Mouse (Mus musculus) retina, adult 2 months (tissue): ENCODE data around the gene Eps8.
A peak's percentile ranks its signal among the peaks of the same experiment; 100 is the strongest.

Experiments
- DNase-seq: peaks from one replicate; pipeline ENCODE4 v3.0.0-alpha.2; 2012; ENCODE audit warnings: low read depth, low spot score

The Eps8 gene

DNA sequence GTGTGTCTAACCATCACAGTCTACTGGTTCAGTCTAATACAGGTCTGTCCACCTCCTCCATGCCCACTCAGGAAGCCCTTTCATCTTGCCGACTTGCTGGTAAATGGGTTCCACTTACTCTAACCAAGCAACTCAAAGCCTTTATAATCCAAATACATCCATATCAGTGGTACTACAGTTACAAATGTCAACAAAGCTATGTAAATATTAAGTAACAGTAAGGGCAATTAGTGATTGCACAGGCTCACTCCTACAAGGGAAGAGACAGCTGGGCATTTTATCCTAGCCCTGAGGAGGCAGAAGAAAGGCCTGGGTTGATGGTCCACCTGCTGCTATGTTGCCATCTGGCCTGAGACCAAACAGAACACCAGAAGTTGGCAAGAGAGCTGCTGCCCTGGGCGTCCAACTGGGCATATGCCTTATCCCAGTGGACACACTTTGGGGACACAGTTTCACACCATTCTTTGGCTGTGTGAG, 42.6 kb downstream of the Eps8 start:
- no peak for DNase-seq

DNA sequence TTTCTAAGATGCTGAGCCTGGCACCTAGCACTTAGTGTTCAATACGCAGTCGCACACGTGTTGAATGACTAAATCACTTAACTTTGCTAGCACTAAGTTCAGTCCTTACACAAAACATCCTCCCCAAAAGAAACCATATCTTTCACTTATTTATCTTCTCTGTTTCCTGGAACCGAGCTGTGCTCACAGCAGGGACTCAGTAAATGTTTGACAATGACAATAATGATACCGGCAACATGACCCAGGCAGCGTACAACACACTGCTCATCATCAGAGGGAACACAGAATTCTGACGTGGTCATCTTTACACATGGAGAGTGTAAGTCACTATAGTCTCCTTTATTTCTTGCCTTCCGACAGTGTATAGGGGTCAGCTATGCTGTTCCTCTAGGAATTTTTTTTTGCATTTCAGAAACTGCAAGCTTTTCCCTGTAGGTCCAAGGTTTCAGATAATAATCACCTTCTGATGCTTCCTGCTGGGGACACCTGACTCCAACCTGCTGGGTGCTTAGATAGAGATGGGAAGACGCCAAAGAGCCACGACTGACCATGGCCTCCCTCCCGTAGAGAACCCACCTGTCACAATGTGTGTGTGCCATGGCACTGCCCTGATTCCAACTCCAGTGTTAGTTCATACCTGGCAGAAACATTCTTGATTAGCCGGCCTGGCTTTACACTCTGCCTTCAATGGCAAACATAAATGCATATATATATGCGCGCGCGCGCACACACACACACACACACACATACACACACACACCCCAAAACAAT, 46.3 kb downstream of the Eps8 start:
- no peak for DNase-seq

DNA sequence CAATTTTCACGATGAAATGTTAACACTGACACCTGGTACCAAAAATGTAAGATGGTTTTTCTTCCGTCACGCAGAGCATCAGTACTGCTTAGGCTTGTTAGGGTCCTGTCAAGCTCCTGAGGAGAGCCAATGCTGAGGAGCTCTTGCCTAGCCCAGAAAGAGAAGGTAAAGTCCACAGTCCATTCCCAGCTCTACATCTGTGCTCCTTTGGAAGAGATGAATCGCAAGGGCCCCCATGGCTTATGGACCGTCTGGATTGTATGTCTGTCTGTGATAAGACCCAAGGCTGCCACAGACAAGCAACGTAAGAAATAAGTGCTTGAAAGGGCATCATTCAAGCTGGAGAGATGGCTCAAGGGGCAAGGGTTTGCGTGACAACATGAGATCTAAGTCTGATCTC, 48.1 kb downstream of the Eps8 start:
- DNase-seq: no peak

DNA sequence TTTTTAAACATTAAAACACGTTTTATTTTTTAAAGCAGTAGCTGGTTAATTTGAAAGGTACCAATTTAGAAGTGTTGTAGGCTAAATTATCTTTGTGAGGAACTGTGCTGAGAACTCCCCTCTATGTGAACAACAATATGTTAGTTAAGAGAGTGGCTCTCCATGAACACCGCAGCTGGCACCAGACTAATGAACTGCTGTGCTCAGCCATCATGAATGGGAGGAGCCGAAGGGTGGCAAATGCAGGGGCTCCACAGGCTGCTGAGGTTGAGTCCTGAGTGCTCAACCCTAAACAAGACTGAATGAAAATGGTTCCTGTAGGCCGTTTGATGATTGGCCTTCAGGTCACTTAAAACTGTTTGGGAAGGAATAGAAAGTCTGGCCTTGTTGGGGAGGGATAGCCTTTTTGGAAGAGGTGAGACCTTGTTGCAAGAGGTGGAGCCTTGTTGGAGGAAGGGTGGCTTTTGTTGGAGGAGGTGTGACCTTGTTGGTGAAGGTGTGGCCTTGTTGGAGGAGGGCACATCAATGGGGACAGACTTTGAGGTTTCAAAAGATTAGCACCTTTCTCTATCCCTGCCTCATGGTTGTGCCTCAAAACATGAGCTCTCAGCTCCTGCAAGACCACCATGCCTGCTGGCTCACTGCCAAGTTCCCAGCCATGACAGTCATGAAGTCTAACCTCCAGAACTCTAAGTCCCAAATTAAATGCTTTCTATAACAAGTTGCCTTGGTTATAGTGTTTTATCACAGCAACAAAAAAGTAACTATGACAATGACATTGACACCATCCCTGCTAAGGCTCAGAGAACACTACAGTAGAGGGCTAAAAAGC, 50.0 kb downstream of the Eps8 start:
- DNase-seq: no peak

DNA sequence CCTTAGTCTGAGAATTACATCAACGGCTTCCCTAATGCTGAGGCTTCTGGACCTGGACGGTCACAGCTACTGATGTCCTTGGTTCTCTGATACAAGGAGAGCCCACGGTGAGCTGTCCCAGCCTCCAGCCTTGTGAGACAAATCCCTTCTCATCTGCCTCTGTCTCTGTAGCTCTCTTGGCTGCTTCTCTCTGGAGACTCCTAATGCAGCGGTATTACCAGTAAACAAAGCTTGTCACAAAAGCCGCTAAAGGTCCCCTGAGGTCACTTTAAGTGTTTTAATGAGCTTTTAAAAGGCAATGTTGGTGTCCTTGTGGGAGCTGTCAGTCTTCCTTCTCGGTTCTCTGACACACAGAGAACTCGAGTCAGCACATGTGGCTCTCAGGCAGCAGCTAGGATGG, 56.4 kb downstream of the Eps8 start:
- DNase-seq: peak; percentile 43

DNA sequence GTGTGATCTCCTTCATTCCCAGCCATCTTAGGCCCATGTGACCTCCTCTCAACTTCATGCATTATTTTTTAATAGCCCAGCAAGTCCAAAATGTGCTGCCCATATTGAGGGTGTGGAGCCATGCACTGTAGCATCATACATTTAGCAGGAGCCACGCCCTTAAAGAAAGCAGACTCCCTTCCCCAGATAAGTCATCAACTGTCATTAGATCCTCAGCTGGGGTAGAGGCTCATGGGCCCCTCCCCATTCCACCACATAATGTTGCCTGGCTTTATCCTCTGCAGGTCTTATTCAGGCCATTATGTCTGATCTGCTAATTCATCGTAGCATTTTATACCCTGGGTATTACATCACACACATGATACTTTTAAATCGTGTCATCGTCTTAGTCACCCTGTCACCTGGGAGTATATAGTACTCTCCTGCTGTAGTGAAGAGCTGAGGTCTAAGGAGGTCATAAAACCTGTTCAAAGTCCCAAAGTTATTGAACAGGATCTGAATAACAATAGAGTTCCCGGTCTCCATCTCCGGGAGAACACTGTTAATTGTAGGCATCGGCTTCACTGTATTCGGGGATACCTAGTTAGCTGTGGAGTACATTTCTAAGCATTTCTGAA, 57.1 kb downstream of the Eps8 start:
- no peak for DNase-seq

DNA sequence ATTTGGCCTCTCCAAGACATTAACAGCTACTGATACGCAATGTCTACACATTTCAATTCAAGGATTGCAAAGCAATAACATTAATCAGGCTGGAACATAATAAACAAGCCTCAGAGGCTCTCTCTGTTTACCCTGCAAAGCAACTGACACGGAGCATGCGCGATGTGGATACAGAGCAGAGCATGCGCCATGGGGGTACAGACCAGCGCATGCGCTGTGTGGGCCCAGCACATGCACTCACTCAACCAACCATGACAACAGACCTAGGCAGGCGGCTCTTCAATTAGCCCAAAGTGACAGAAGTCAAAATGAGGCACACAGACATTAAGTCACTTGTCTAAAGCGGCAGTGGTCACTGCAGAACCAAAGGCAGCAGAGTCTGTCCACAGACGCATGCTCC, 62.1 kb downstream of the Eps8 start:
- DNase-seq: no peak

DNA sequence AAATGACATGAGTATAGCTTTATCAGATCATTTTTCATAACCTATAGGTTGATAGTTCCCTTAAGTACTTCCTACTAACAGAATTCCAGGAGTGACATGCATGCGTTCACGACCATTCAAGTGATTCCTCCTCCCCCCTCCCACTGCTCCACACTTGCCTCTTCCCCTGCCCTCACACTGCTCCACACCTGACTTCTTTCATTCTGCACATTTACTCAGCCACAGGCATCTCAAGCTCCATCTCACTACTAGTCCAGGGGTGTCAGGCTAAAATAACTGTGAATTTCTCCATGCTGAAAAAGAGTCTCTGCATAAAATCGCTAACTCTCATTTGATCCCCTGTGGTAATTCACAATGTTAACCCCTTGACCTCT, 65.4 kb downstream of the Eps8 start:
- no peak for DNase-seq

DNA sequence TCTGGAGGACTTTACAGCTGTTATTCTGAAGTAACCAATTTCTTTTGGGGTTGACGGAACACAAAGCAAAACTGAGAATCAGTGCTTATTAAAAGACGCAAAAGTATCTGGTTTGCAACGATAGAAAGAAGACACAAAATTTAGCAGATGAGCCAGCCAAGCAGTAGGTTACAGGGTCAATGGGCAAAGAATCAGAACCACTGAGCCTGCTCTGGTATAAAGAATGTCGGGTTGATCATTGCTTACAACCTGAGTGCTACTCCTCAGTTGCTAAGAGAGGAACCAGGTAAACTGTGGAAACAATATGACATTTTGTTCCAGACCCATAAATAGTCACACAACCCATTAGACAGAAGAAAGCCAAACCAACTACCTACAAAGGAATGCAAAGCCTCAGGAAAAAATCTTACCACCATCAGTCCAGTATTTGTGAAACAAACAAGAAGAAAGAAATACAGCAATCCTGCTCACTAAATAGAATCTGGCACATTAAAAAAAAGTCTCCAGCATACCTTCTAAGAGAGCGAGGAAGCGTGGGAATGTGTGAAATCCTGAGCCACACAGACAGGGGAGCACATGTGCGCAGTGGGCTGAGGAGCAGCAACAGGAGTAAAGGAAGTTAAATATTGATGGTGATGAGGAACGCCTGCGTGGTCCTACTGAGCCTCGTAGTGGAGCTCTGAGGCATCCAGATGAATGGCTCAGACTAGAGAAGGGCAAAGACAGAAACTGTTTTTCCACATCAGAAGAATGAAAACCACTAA, 66.0 kb downstream of the Eps8 start:
- no peak for DNase-seq

DNA sequence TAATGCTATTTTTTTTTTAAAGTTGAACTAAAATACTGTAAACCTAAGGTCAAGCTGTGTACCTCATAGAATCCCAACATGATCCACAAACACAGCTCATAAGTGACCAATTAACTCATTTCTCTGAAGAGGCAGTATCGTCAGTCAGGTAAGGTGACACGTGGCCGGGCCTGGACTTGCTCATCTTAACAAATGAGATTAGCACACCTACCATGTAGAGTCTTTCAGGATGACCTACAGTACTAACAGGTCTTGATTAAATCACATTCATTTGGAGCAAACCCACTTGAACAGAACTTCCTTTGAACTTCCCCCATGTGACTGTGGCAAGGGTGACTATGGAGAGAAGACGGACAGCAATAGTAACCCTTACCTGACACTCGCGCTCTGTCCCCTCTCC, 66.8 kb downstream of the Eps8 start:
- DNase-seq: no peak

DNA sequence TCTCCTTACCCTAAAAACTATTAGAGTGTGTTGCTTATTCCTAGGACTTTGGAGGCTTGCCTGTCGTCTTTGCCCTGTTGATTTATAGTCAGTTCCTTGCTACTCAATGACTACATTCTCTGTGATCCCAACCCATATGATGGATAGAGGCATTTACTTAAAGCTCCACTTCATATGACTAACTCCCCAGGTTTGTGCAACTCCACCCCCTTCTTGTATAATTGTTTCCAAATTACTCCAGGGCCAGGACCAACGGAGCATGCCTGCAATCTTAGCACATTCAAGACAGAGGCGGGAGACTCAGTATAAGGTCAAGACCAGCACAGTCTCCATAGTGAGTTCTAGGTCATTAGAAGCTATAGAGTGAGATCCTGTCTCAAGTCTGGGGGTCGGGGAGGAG, 69.4 kb downstream of the Eps8 start:
- no peak for DNase-seq

DNA sequence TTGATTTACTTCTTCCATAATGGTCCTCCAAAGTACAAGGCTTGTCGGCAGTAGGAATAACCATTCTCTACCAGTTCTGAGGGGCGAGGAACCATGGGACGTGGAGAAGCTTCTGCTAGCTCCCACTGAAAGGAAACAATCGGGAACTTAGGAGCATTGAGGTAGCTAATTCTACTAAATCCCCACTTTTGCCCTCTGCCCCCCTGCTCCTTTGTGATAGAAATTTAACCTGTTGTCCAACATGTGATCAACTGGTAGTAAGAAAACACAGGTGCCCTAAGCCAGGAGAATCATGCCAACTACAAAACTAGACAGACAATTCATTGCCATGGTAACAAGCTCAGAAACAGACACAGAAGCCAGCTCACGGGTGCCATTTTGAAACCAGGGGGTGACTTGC, 71.6 kb downstream of the Eps8 start:
- DNase-seq: no peak

DNA sequence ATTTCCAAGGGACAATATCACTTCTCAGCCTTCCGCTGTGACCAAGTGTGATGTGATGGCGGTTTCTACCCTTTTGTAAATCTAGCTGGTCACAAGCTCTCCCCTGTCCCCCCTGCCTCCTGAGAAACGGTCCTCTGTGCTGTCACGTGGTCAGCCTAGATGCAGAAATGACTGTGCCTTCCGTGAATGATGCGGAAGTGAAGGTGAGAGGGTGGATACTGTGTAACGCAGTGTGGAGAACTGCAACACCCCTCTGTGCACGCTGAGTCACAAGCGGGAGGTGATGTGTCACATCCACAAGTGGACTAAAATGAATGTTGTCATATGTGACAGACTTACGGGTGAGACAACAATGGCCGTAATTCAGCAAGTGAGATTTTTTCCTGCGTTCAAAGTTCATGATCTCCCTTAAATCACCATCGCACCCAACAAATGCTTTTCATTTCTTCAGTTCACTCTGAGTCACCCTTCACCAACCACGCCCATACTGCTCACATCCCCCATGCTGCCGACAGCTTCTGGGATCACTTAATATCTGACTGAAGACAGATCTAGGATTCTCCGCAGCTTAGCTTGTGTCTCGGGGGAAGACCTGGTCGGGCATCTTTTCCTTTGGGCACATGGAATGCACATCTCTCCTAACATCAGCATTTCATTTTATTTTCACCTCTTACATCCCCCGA, 72.3 kb downstream of the Eps8 start:
- no peak for DNase-seq

DNA sequence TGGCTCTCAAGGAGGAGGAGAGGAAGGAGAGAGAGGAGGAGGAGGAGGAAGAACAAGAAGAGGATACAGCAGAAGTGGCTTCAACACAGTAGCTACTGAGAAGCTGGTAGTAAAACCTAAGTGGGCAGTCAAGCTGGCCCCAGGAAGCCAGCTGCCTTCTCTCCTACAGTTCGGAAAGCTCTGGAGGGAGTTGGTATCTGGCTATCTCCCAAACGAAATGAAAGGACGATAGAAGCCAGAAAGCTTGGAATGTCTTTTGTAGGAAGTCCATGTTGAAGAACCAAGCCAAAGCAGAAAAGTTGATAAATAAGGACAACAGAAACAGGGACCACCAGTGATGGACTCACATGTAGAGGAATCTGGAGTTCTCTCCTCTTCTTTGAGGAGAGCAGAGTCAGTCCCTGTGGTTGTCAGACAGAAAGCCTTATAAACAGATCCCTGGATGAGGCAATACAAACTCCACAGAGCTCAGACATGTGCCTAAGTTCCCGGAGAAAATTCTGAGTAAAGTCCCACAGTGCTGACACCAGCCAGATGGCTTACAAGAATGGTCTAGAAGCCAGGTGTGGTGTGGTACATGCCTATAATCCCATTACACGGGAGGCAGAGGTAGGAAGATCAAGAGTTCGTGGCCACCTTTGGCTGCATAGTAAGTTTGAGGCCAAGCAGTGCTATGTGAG, 73.2 kb downstream of the Eps8 start:
- DNase-seq: no peak

DNA sequence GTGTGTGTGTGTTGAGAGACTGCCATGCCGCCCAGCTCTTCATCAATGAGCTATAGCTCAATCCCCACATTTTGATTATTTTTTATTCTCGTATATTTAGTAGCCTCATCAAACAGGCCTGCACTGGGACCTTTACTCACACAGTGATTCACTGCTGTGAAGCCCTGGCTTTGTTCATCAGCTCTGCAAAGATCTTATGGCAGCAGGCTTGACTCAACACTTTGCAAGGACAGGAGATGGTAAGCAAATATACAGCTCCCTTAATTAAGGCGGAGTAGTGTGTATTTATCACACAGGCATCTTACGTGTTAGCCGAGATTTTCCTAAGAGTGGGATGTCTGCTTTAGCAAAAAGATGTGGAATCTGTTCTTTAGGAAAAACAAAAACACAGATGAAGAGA, 74.2 kb downstream of the Eps8 start:
- no peak for DNase-seq

DNA sequence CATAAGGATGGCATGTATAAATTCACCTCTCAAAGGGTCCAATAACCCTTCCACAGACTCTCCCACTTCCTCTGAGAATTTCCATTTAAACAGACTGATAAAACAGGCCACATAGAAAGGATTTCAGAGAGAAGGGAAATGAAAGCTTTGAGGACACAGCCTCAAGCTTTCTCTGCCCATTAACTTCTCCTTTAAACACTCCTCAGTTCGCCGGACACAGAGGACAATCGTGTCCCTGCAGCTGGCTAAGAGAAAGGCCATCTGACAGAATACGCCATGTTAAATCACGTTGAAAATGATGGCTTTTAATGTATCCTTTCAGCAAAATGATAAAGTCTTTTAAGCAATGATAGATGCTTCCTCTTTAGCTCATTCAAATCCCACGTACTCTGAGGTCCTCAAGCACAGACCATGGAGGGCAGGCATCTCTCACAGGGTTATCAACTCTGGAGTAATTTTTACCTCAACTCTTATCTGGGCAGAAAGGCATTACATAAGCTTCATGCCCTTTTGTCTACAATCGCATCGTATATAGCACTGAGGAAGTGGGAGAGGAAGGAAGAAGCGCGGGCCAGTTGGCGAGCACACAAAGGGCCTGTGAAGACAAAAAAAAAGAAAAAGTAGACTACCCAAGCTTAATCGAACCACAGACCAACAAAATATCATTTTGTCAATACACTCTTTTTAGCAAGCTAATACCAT, 77.9 kb downstream of the Eps8 start:
- DNase-seq: no peak

DNA sequence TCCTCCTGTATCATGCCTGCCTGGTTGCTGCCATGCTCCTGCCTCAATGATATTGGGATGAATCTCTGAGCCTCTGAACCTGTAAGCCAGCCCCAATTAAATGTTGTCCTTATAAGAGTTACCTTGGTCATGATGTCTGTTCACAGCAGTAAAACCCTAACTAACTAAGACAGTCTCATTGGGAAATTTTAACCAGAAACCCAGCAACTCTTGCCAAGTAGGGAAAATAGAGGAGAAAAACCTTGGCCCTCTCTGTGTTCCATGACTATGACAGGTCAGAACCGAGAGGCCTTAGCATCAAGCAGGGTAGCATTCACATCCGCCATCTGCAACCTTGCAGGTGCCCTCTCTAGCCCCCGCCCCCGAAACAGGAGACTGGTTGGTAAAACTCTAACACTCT, 78.6 kb downstream of the Eps8 start:
- no peak for DNase-seq

DNA sequence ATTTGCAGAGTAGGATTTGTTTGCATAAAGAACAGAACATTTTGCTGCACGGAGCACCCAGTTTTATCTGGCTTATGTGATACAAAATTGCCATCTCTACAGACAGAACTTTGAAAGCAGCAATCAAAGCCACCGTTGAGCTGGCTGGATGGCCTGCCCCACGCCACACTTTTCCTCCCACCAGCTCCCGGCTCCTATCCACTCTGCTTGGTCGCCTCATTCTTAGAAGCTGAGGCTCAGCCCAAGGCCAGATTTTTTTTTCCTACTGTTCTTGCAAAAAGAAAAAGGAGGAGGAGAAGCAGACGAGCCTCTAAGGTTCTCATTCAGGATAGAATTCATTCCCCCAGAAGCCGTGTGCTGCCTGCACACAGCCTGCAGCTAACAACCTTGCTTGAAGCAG, 80.8 kb downstream of the Eps8 start:
- DNase-seq: no peak

DNA sequence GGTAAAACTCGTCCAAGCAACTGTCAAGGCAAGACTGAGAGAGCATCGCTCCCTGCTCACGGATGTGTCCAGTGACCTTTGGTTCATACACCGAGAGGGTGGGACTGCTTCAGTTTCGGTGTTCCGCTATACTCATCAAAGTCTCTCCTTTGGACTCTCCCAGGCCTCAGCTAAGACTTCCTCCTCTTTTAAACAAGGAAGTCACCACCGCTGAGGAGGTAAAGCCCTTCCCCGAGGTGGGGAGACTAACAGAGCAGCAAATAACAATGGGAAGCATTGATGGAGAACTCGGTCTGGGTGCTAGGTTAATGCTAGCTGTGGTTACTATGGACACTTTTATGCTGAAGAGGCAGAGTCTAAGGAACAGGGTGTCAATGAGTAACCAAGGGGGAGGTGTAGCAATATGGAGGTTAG, 84.0 kb downstream of the Eps8 start:
- DNase-seq: no peak

DNA sequence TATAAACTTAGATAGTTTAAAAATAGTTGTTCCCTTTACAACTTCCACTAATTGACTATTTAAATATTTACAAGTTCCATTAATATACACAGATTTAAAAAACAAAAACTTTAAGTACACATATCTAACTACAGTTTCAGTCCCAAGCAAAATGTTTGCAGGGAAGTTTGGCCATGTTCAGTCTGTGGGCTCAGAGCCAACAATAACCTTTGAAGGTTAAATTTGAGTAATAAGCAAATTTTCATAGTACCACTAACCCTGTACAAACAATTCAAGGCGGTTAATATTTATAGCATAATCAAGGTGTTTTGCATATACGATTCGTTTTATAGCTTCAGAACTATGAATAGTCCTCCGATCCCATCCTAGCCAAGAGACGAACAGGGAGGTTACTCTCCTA, 84.7 kb downstream of the Eps8 start:
- no peak for DNase-seq
